Mouse (Mus musculus) neural tube, embryonic 15.5 days (tissue): ENCODE data around the gene Mon2. TPM values are rescaled to one million over a fixed set of nuclear protein-coding genes. Genes with fewer than 3 reads are reported as not detected.

Experiments used
- ATAC-seq: fragments of 200-750 bp; cut with Nextera tagmentation; 2 replicates; pipeline ENCODE4 v1.8.0; 2017; ENCODE audit warnings: mild to moderate bottlenecking, moderate TSS enrichment, moderate library complexity; ENCODE audit not compliant: low FRiP score
- H3K27ac ChIP-seq: fragments of 300-500 bp; sonication (generic); replicated peaks from 2 replicates; pipeline ENCODE4 v1.5.1; 2015; ENCODE audit warnings: mild to moderate bottlenecking, inconsistent platforms
- H3K27me3 ChIP-seq: fragments of 300-500 bp; sonication (generic); replicated peaks from 2 replicates; pipeline ENCODE4 v1.6.1; 2015; ENCODE audit warnings: inconsistent platforms
- H3K36me3 ChIP-seq: fragments of 300-500 bp; sonication (generic); 2 replicates; pipeline ENCODE4 v1.6.1; 2015; ENCODE audit warnings: inconsistent platforms
- H3K4me1 ChIP-seq: fragments of 300-500 bp; sonication (generic); 2 replicates; pipeline ENCODE4 v1.6.1; 2015; ENCODE audit warnings: inconsistent platforms
- H3K4me2 ChIP-seq: fragments of 300-500 bp; sonication (generic); 2 replicates; pipeline ENCODE4 v1.6.1; 2015; ENCODE audit warnings: inconsistent platforms, mild to moderate bottlenecking, moderate library complexity
- H3K4me3 ChIP-seq: fragments of 300-500 bp; sonication (generic); replicated peaks from 2 replicates; pipeline ENCODE4 v1.5.1; 2015; ENCODE audit warnings: mild to moderate bottlenecking, inconsistent platforms
- H3K9ac ChIP-seq: fragments of 300-500 bp; sonication (generic); replicated peaks from 2 replicates; pipeline ENCODE4 v1.6.1; 2015; ENCODE audit warnings: mild to moderate bottlenecking, inconsistent platforms
- H3K9me3 ChIP-seq: fragments of 300-500 bp; sonication (generic); replicated peaks from 2 replicates; pipeline ENCODE4 v1.6.1; 2016; ENCODE audit warnings: inconsistent platforms
- WGBS: fragments of 180-500 bp; shearing (Covaris S2); methylation state at CpG from one replicate; pipeline ENCODE4 v1.1.7; 2015; ENCODE audit warnings: mixed read lengths; 5-methylcytosine and 5-hydroxymethylcytosine counted together
- polyA plus RNA-seq: library from polyadenylated mRNA; unstranded; fragments of >200 nt; fragmentation: Nextera tagmentation; extraction: Ambion mirVana; gene quantifications from 2 replicates; pipeline ENCODE4 v1.2.1, GENCODE M21; 2015

Gene Mon2
- polyA plus RNA-seq, 1 experiment from 2014 or later: 22.8 TPM

DNA sequence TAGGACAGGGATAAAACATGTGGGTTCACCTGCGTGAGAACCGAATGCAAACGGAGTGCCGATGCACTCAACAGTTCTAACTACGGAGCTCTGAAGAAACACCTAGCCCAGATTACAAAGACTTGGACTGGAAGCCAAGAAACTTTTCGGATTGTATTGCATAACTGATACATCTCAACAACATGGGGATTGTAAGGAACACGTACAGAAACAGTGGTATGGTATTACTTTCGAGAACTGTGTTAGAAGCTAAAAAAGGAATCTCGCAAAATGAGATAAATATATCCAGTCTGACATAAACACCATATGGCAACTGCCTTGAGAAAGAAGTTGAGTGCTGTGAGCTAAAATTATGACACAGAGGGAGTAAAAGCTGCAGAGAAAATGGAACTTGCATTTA lies 86.4 kb downstream of the Mon2 start:
- Histone ChIP-seq H3K4me1 (peaks cover 18% of the 10 kb centered on the region), H3K27ac (no peak overlapping the region), H3K9ac (no peak overlapping the region), H3K36me3 (peaks cover 23% of the 10 kb centered on the region), H3K27me3 (no peaks in the 10 kb centered on the region), H3K4me2 (no peak overlapping the region), H3K4me3 (no peak overlapping the region), H3K9me3 (no peaks in the 10 kb centered on the region)
- ATAC-seq: no peak
- WGBS: 93% methylated on average over 9 of the region's 9 CpGs

DNA sequence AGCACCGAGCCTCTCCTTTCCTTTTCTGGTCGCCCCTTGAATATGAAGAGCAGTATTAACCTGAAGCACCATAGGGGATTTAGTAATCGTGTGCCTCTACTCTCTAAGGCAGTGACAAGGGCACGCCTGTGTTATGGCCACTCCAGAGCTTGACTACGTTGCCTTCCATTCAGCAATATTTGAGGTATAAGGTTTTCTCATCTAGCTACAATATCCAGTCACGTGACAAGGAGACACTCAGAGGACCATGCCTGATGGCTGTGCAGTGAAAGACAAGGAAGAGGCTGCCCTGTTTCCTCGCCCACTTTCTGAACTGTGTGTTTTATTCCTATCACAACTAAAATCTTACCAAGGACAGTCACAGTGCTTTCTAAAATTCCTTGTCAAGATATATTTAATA lies 87.9 kb downstream of the Mon2 start:
- H3K9ac ChIP-seq: no peak overlapping the region
- H3K27ac ChIP-seq: no peak overlapping the region
- 88% methylated on average over 7 of the region's 7 CpGs for WGBS
- H3K27me3 ChIP-seq: no peaks in the 10 kb centered on the region
- no peak overlapping the region for H3K4me3 ChIP-seq
- H3K4me2 ChIP-seq: no peak overlapping the region
- H3K4me1 ChIP-seq: peaks cover 29% of the 10 kb centered on the region
- peaks cover 14% of the 10 kb centered on the region for H3K36me3 ChIP-seq
- no peak for ATAC-seq
- H3K9me3 ChIP-seq: no peaks in the 10 kb centered on the region

DNA sequence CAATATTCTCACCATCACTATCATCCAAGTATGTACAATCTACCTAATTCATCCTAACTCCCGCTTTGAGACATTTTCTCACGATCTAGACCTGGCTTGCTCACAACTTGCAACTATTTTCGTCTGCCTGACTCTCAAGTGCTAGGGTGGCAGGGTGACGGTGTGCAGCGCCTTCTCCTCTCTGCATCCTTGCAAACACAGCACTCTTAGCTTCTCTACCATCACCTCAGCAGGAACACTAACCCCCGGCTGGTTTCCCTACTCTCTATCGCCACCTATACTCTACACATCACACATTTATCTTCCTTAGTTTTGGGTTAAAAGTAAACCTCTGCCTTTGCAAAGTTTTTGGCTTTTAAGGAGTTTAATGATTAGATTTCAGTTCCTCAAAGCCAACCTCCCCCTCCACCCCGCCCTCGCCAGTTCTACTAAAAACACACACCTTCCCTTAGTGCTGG lies 88.6 kb downstream of the Mon2 start:
- Histone ChIP-seq H3K4me2 (peak overlapping the region; percentile 23; the same call in 1 of the 2 replicates), H3K27ac (peak overlapping the region; percentile 52)

DNA sequence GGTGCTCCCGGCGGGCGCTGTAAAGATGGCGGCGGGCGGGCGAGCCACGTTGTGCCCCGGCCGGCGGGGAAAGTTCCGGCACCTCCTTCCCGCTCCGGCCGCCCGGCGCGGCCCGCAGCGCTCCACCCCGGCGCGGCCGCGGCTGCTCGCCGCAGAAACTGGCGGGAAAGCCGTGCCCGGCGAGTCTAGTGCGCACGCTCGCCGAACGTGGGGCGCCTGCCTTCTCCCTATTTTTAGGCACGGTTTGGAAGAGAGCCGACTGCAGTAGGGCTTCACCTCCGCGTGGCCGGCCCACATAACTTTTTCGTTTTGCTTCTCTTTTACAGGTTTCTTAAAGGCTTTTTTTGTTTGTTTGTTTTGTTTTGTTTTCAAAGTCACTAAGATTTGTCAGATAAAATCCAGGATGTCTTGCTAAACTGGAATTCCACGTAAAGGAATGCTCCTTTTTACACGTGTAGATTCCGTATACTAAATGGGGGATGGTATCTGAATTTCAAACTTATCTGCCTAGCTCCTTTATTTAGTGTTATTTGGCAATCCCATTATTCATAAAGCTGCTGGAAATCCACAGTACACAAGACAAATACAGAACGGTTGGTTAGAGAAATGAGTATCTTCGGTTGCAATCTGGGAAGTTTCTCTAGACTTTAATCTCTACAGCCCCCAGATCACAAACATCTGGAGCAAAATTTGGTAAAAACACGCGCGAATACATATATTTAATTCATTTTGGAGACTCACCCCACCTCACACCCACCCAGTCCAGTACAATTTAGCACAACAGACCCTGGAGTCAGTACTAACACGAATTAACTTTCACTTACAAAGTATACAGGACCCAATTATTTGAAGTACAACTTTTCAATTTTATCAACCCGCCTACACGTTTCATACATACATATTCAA lies 89.7 kb downstream of the Mon2 start:
- Histone ChIP-seq H3K9me3 (no peaks in the 10 kb centered on the region), H3K4me2 (peak overlapping the region; percentile 68), H3K36me3 (peaks cover 11% of the 10 kb centered on the region), H3K4me1 (peaks cover 34% of the 10 kb centered on the region), H3K27ac (peak overlapping the region; percentile 97), H3K9ac (peak overlapping the region; percentile 92), H3K4me3 (peak overlapping the region; percentile 78), H3K27me3 (no peaks in the 10 kb centered on the region)
- peak; percentile 76 for ATAC-seq
- 10% methylated on average over 50 of the region's 54 CpGs for WGBS

More for the DNA sequence above, 88.6 kb downstream of the Mon2 start:
- H3K4me1 ChIP-seq: peaks cover 36% of the 10 kb centered on the region
- no peak for ATAC-seq
- H3K9ac ChIP-seq: no peak overlapping the region
- 29% methylated on average over 9 of the region's 9 CpGs for WGBS
- H3K9me3 ChIP-seq: no peaks in the 10 kb centered on the region
- peaks cover 14% of the 10 kb centered on the region for H3K36me3 ChIP-seq
- no peaks in the 10 kb centered on the region for H3K27me3 ChIP-seq
- H3K4me3 ChIP-seq: no peak overlapping the region

DNA sequence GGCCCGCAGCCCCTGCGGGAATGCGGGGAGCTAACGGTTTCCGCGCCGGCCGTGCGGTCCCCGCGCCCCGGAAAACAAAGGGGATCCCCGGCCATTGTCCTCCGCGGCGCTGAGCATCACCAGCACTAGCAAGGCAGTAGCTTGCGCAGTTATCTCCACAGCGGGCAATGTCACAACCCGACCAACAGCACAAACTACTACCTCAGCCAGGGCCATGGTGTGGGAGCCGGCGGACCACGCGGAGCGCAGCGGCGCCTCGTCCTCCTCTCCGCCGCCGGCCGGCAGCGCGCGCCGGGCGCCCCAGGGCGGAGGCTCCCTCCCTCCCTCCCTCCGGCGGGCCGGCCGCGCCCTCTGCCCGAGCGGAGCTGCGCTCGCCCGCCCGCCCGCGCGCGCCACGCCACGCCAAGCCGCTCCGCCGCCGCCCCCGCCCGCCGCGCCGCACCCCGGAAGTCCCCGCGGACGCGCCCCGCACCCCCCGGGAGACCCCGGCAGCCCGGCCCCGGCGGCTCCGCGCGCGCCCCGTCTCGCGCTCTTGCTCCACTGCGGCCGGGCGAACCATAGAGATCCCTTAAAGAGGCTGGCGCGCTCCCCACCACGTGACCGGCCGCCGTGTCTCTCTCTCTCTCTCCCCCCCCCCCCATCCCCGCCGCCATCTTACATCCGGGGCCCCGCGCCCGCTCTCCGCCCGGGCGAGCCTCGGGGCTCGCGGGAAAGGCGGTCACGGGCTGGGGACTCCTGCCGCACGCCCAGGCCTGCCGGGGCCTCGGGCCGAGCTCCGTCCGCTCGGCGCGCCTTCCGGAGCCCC lies 90.6 kb downstream of the Mon2 start:
- peak; percentile 92 for ATAC-seq
- H3K4me3 ChIP-seq: peak overlapping the region; percentile 78
- no peaks in the 10 kb centered on the region for H3K9me3 ChIP-seq
- H3K36me3 ChIP-seq: peaks cover 3% of the 10 kb centered on the region; the same call in 1 of the 2 replicates
- WGBS: under 1% methylated on average over 52 of the region's 115 CpGs
- peaks cover 37% of the 10 kb centered on the region for H3K4me1 ChIP-seq
- H3K4me2 ChIP-seq: peak overlapping the region; percentile 68
- peak overlapping the region; percentile 97 for H3K27ac ChIP-seq
- H3K9ac ChIP-seq: peak overlapping the region; percentile 92
- no peaks in the 10 kb centered on the region for H3K27me3 ChIP-seq

DNA sequence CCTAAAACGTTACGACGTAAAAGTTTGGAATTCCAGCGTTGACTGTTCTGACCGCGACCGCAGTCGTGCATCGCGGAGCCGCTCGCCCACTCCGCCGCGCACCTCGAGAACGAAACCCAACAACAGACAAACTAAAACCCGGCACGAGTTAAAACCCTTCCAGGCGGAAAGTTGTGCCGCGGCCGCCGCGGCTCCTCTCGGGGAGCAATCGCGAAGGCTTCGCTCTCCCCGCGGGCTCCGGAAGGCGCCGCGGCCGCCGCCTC lies 91.1 kb downstream of the Mon2 start:
- H3K9me3 ChIP-seq: no peaks in the 10 kb centered on the region
- H3K27me3 ChIP-seq: no peaks in the 10 kb centered on the region
- peak overlapping the region; percentile 97 for H3K27ac ChIP-seq
- H3K36me3 ChIP-seq: peaks cover 4% of the 10 kb centered on the region; the same call in 1 of the 2 replicates
- H3K4me3 ChIP-seq: peak overlapping the region; percentile 78
- ATAC-seq: no peak
- H3K9ac ChIP-seq: peak overlapping the region; percentile 92
- peaks cover 40% of the 10 kb centered on the region for H3K4me1 ChIP-seq
- H3K4me2 ChIP-seq: peak overlapping the region; percentile 68
- WGBS: under 1% methylated on average over 37 of the region's 37 CpGs

DNA sequence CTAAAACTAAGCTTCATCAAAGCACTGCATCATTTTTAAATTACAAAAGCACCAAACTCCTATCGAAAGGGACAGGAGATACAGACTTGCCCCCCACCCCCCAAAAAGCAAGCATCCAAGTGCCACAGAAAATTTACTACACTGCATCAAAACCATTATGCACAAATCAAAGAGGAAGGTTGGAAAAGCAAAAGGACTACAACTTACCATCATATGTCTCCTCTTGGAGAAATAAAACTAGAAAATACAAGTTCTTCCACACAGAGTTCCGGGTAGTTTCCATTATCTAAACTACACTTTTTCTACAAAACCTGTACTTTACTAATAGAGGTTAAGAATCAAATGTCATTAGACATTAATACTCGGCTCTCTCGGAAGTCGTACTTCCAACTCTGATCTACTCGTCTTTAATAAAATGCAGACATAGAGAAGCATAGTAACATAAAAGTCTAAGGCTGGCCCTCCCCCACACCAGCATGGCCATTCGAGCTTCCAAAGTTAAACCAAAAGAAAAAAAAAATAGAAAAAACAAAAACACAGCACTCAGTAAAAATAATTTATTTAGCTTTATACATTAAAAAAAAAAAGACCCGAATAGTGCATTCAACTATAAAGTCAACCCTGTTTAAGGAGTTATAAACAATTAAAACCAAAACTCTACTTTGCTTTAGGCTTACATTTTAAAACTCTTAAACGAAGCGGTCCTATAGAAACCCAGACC lies 91.6 kb downstream of the Mon2 start:
- Histone ChIP-seq H3K4me3 (peak overlapping the region; percentile 78), H3K36me3 (peaks cover 6% of the 10 kb centered on the region; the same call in 1 of the 2 replicates), H3K4me2 (peak overlapping the region; percentile 68), H3K27me3 (no peaks in the 10 kb centered on the region), H3K4me1 (peaks cover 43% of the 10 kb centered on the region), H3K27ac (peak overlapping the region; percentile 97), H3K9me3 (no peaks in the 10 kb centered on the region), H3K9ac (peak overlapping the region; percentile 92)
- ATAC-seq: no peak
- 1% methylated on average over 10 of the region's 10 CpGs for WGBS

DNA sequence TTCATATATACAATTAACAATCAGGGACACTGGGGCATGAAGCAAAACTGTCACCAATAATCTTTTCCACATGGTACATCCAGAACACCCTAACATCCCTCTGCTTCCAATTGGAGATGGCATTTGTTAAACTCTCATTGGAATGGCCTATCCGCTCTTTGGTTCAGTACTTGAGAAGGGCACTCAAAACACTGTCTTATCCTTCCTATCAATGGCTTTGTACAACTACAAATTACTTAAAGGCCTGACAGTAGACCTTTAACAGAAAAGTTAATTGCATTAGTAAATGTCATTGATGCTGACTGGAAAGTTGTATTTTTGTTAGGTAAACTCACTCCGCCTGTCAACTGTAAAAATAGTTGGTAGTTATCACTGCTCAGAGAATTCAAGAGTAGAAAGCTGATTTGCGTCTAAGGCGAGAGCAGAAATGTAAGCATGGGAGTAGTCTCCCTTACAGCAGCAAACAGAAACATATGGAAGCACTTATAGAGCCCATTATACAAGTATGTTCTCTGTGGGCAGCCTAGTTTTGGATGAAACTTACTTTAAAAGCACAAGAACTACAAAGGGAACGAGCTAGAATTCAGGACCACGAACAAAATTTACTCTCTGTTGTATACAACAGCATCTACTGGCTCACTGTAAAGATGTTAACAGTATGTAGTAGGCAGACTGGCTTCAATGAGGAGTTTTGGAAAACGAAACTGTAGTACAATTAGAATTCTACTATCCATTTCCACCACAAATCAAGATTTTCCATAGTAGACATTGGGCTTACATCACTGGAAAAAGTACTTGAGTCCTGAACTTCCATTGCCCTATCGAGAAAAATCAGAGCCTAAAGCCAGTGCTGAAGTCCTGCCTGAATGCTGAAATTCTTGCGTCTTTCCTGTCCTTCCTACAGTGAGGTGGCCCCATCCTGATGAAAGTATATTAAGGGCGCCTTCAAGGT lies 92.5 kb downstream of the Mon2 start:
- Histone ChIP-seq H3K27me3 (no peaks in the 10 kb centered on the region), H3K36me3 (peaks cover 6% of the 10 kb centered on the region), H3K4me1 (peaks cover 43% of the 10 kb centered on the region), H3K9ac (peak overlapping the region; percentile 92), H3K4me3 (peak overlapping the region; percentile 78), H3K4me2 (peak overlapping the region; percentile 68), H3K9me3 (no peaks in the 10 kb centered on the region), H3K27ac (peak overlapping the region; percentile 97)
- 33% methylated on average over 10 of the region's 10 CpGs for WGBS
- no peak for ATAC-seq

DNA sequence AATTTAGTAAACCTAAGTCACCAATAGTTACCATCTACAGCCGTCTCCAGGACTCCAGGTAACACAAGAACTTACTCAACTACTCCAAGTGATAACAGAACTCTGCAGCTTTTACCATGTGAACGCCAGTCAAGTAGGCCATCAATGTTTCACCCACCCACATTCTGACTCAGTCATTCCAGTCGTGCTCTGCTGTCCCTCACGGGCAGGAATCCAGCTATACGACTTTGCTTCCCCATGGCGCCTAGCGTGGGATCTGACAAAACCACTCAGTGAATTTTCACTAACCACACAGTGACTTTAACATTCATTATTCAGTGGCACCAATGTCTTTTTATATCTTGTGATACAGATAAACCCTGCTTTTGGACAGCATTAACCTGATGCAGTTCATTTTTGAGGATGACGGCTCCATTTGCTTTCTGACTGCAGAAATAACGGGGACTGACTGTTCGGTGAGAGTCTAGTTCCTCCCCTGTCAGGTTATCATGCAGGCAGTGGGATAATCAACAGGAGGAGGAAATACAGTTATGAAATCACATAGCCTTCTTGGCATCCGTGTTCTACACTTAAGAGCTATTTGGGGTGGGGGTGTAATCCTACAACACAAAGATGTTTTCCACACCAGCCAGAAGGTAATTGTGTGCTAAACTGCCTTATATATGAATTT lies 93.3 kb downstream of the Mon2 start:
- H3K9ac ChIP-seq: peak overlapping the region; percentile 92
- H3K4me2 ChIP-seq: peak overlapping the region; percentile 68
- ATAC-seq: no peak
- H3K9me3 ChIP-seq: no peaks in the 10 kb centered on the region
- WGBS: 52% methylated on average over 11 of the region's 11 CpGs
- H3K27ac ChIP-seq: peak overlapping the region; percentile 97
- H3K4me1 ChIP-seq: peaks cover 42% of the 10 kb centered on the region
- peak overlapping the region; percentile 78 for H3K4me3 ChIP-seq
- H3K27me3 ChIP-seq: no peaks in the 10 kb centered on the region
- H3K36me3 ChIP-seq: peaks cover 6% of the 10 kb centered on the region

DNA sequence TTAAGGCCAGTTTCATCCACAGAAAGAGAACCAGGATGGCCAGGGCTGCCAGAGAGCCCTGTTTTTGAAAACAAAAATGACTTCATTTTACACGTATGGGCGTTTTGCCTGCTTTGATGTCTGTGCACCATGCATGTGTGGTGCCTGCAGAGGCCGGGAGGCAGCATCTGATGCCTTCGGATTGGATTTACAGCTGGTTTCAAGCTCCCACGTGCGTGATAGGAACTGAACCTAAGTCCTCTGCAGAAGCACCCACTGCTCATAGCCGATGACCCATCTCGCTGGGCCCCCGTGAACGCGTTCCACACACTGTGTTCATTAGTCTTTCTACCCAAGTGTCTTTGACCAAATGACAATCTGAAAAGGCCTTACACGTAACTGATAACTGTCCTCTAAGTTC lies 96.2 kb downstream of the Mon2 start:
- WGBS: 91% methylated on average over 12 of the region's 12 CpGs
- no peak overlapping the region for H3K4me3 ChIP-seq
- peaks cover 6% of the 10 kb centered on the region for H3K36me3 ChIP-seq
- peaks cover 30% of the 10 kb centered on the region for H3K4me1 ChIP-seq
- no peak overlapping the region for H3K4me2 ChIP-seq
- no peaks in the 10 kb centered on the region for H3K9me3 ChIP-seq
- no peaks in the 10 kb centered on the region for H3K27me3 ChIP-seq
- H3K27ac ChIP-seq: no peak overlapping the region
- H3K9ac ChIP-seq: no peak overlapping the region
- ATAC-seq: no peak
